Mouse (Mus musculus) olfactory bulb, adult 2 months (tissue): ENCODE data around the gene Pus1. TPM values are rescaled to one million over a fixed set of nuclear protein-coding genes. Genes with fewer than 3 reads are reported as not detected.

Experiments
- H3K27ac ChIP-seq: fragments of 200-500 bp; 2 replicates; pipeline ENCODE4 v1.5.1; 2012; ENCODE audit warnings: low read depth, low read length; ENCODE audit not compliant: insufficient read depth
- H3K4me1 ChIP-seq: fragments of 200-500 bp; 2 replicates; pipeline ENCODE4 v1.6.1; 2012; ENCODE audit warnings: low read length; ENCODE audit not compliant: control insufficient read depth, insufficient read depth
- H3K4me3 ChIP-seq: fragments of 200-500 bp; 2 replicates; pipeline ENCODE4 v1.5.1; 2012; ENCODE audit warnings: mild to moderate bottlenecking, low read depth, low read length, moderate library complexity; ENCODE audit not compliant: insufficient read depth
- CTCF ChIP-seq: fragments of 200-500 bp; IDR thresholded peaks from 2 replicates; pipeline ENCODE4 v1.5.1; 2012; ENCODE audit warnings: low read depth, mild to moderate bottlenecking, low read length, moderate library complexity; ENCODE audit not compliant: insufficient read depth
- POLR2A ChIP-seq: fragments of 200-500 bp; IDR thresholded peaks from 2 replicates; pipeline ENCODE4 v1.6.1; 2012; ENCODE audit warnings: mild to moderate bottlenecking, low read depth, low read length, moderate library complexity; ENCODE audit not compliant: insufficient read depth
- WGBS: fragments of 180-500 bp; shearing (Covaris S2); methylation state at CpG from one replicate; pipeline ENCODE4 v1.1.7; 2018; 5-methylcytosine and 5-hydroxymethylcytosine counted together
- polyA plus RNA-seq: library from polyadenylated mRNA; stranded (reverse); fragments of >200 nt; gene quantifications from 2 replicates; pipeline ENCODE4 v1.2.4, GENCODE M21; 2012; ENCODE audit warnings: low replicate concordance; ENCODE audit not compliant: missing spikeins, insufficient read depth, insufficient read length

Pus1 gene
- polyA plus RNA-seq, 1 experiment: not detected

- 89% methylated on average over 1 of the region's 1 CpGs for WGBS
- no peak overlapping the region for H3K4me3 ChIP-seq
- no peak overlapping the region for H3K27ac ChIP-seq
- peaks cover 30% of the 10 kb centered on the region for H3K4me1 ChIP-seq
- TF ChIP-seq CTCF: no peak
- TF ChIP-seq POLR2A: no peak
These were observed 26.2 kb upstream of the Pus1 start for GRCm38 (mm10) chr5:110806676-110807075.

- peaks cover 35% of the 10 kb centered on the region for H3K4me1 ChIP-seq
- 85% methylated on average over 4 of the region's 4 CpGs for WGBS
These were observed 25.7 kb upstream of the Pus1 start for GRCm38 (mm10) chr5:110806154-110806553.

DNA sequence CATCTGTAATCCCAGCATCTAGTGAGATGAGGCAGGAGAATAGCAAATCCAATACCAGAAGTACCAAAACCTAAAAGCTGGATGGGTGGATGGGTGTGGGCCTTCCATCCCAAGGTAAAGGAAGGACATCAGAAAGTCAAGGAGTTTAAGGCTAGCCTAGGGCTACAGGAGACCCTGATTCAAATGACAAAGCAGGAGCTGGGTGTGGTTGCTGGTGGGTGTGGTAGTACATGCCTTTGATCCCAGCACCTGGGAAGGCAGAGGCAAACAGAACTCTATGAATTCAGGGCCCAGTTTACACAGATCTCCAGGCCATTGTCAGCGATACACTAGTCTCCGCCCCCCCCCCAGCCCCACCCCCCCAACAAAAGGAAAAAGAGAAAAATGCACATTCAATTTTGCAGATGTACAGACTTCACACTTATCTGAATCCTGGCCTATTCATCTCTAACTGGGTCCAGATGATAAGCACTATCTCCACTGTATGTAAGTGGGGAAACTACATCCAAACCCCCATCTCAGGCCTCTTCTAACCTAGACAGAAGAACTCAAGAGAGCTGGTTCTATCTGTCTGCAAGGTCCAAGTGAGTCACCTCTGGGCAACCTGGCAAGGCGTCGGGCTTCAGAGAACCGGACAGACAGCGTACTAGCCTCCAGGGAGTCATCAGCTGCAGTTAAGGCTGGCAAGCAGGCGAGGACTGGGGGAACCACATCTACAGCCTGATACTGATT is 23.7 kb upstream of the Pus1 start:
- peaks cover 40% of the 10 kb centered on the region for H3K4me1 ChIP-seq
- 86% methylated on average over 7 of the region's 7 CpGs for WGBS
- H3K27ac ChIP-seq: no peak overlapping the region
- no peak for TF ChIP-seq POLR2A
- no peak for TF ChIP-seq CTCF
- no peak overlapping the region for H3K4me3 ChIP-seq

More at GRCm38 (mm10) chr5:110806154-110806553, 25.7 kb upstream of the Pus1 start:
- TF ChIP-seq CTCF (no peak), POLR2A (no peak)
- H3K4me3 ChIP-seq: no peak overlapping the region
- H3K27ac ChIP-seq: no peak overlapping the region

DNA sequence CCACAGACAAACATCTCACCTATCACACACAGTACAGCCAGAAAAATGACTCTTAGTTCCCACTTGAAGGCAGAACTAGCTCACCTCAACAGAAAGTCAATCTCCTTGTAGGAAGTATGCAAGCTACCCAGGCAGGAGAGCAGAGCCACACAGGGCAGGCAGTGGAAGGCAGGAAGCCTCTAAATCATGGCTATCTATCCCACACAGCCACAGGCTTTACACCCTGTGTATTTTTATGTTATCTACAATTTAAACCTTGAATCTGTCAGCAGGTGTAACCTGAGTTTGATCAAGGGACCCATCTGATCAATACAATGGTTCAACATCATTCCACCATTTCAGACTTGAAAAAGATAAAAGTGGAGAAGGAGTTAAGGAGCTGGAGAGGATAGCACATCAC is 22.4 kb upstream of the Pus1 start:
- Histone ChIP-seq H3K4me3 (no peak overlapping the region), H3K27ac (no peak overlapping the region)
- TF ChIP-seq POLR2A: no peak
- TF ChIP-seq CTCF: no peak

DNA sequence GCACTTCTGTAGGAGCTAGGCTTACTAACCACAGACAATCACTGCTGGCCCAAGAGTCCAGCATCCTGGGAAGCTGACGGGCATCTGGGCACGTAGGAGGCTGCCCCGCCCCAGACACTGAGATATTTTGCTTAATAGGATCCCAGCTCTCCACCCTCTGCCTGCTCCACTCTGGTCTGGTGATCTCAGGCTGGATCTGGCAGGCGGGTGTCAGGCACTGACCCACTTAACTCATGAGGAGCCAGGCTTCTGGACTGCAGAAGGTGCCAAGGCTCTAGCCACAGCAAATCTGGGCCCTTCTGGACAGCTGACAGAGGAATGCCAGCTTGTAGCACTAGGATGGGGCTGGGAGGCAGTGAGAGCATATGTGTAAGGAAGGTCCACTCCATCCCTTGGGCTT is 21.7 kb upstream of the Pus1 start:
- TF ChIP-seq POLR2A (no peak), CTCF (no peak)
- H3K27ac ChIP-seq: no peak overlapping the region
- WGBS: 49% methylated on average over 4 of the region's 4 CpGs

More for the DNA sequence above, 22.4 kb upstream of the Pus1 start:
- H3K4me1 ChIP-seq: peaks cover 28% of the 10 kb centered on the region

GRCm38 (mm10) chr5:110801036-110801624 is 20.7 kb upstream of the Pus1 start:
- 75% methylated on average over 3 of the region's 3 CpGs for WGBS
- H3K4me1 ChIP-seq: peaks cover 20% of the 10 kb centered on the region
- no peak overlapping the region for H3K27ac ChIP-seq
- no peak for TF ChIP-seq POLR2A
- TF ChIP-seq CTCF: no peak
- no peak overlapping the region for H3K4me3 ChIP-seq

More for the DNA sequence above, 21.7 kb upstream of the Pus1 start:
- no peak overlapping the region for H3K4me3 ChIP-seq
- H3K4me1 ChIP-seq: peaks cover 24% of the 10 kb centered on the region

DNA sequence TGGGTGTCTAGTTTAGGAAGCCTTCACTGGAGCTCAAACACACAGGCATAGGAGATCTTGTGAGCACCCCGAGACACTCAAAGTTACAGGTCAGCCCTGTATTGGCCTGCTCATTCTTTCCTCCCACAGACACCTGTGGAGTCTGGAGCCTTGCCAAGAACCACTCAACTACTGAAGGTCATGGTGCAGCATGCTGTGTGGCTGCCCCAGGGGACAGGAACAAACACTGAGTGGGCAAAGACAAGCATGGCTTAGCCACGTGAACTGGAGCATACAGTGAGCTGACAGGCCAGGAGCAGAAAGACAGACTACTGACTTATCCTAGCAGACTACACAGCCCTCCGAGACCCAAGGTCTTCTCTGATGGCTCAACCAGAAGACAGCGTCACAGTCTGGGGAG is 17.2 kb upstream of the Pus1 start:
- 56% methylated on average over 4 of the region's 4 CpGs for WGBS
- TF ChIP-seq CTCF: no peak
- no peak for TF ChIP-seq POLR2A

DNA sequence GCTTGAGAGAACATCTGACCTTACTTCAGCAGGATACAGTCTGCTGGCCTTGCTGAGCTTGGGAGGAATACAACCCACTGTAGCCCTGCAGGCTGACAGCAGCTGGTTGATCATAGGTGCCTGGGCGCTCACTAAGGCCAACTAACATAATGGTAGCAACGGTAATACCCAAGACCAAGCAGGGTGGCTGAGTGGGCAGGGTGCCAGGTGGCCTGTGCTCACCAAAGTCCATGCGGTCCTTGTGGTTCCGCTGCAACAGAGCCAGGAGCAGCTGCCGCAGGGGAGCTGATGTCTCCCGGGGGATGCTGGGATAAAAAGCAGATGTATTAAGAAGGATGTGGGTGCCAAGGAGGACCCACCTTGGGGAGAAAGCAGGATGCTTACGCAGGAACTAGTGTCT is 13.9 kb upstream of the Pus1 start:
- Histone ChIP-seq H3K4me1 (no peaks in the 10 kb centered on the region; the same call in 1 of the 2 replicates), H3K27ac (no peak overlapping the region), H3K4me3 (no peak overlapping the region)
- 86% methylated on average over 7 of the region's 7 CpGs for WGBS
- no peak for TF ChIP-seq POLR2A
- TF ChIP-seq CTCF: no peak

More for the DNA sequence above, 17.2 kb upstream of the Pus1 start:
- H3K4me1 ChIP-seq: peaks cover 18% of the 10 kb centered on the region
- H3K27ac ChIP-seq: no peak overlapping the region
- H3K4me3 ChIP-seq: no peak overlapping the region

DNA sequence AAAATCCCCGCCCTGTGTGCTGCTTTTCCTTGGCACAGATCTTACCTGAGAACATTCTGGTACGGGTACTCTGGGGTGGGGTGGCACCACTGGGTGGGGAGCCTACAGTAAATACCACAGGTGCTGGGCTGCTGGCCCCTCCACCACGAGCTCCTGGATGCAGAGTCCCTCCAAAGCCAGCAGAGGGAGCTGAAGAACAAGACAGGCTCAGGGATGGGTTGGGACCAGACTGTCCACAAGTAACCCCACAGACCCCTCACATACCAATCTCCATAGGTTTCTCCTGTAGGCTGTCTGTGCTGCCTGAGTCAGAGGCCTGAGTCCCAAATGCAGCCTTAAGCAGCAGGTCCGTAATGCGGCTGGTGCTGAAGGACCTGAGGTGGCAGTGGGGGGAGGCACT is 8.2 kb upstream of the Pus1 start:
- TF ChIP-seq CTCF (peak; percentile 53; the same call in 1 of the 2 replicates), POLR2A (no peak)
- peaks cover 14% of the 10 kb centered on the region for H3K4me1 ChIP-seq
- H3K27ac ChIP-seq: no peak overlapping the region
- whole genome bisulfite sequencing: 61% methylated on average over 5 of the region's 5 CpGs
- no peak overlapping the region for H3K4me3 ChIP-seq
